Mouse (Mus musculus) thymus, postnatal 14 days (tissue): ENCODE measurements around the gene Vmn1r15.

ENCODE experiments used
- DNase-seq: peaks from one replicate; pipeline ENCODE4 v3.0.0; 2021

Gene Vmn1r15

GRCm38 (mm10) chr6:57257652-57258051 lies at the start of gene Vmn1r15:
Vmn1r15 (plus strand) TSS chr6:57257952.
- no peak for DNase-seq

GRCm38 (mm10) chr6:57231386-57231785 lies 26.4 kb upstream of the Vmn1r15 start, which contains the start of gene Vmn1r14:
Vmn1r14 (plus strand) TSS chr6:57231686.
- no peak for DNase-seq

- no peak for DNase-seq
Observed at GRCm38 (mm10) chr6:57260990-57261389, 3.2 kb downstream of the Vmn1r15 start.

- DNase-seq, result no peak
Observed at GRCm38 (mm10) chr6:57271881-57272280, 14.1 kb downstream of the Vmn1r15 start.

GRCm38 (mm10) chr6:57272517-57272916 lies 14.8 kb downstream of the Vmn1r15 start:
- no peak for DNase-seq

GRCm38 (mm10) chr6:57278952-57279351 lies 21.2 kb downstream of the Vmn1r15 start:
- DNase-seq, result no peak
